Mouse (Mus musculus) adrenal gland, adult (tissue): Measurements from ENCODE around the gene Acat3.

Experiments
- DNase-seq, 2 experiments: peaks; one replicate each; pipeline ENCODE4 v3.0.0; 2022 to 2023; ENCODE audit warnings: low spot score in 1 of 2; ENCODE audit not compliant: inconsistent age in 2 of 2

The Acat3 gene

GRCm38 (mm10) chr17:12875734-12876133 is 64.7 kb downstream of the Acat3 start, which contains the start of gene Mrgprh:
TSS of gene Mrgprh (plus strand) at chr17:12876034.
- no peak for DNase-seq
